Mouse (Mus musculus) hindbrain, embryonic 10.5 days (tissue): ENCODE data around the gene Arid3c. TPM values are rescaled to one million over a fixed set of nuclear protein-coding genes. Genes with fewer than 3 reads are reported as not detected.
"Not testable (repeated sequence)": the region's sequence is repeated elsewhere in the genome, so short reads cannot be mapped to it uniquely, and the experiment has no call there.

Experiments
- DNase-seq: peaks from one replicate; pipeline ENCODE4 v3.0.0-alpha.2; 2017; ENCODE audit warnings: low spot score
- H3K27ac ChIP-seq: fragments of 300-500 bp; sonication (generic); 2 replicates; pipeline ENCODE4 v1.5.1; 2016; ENCODE audit warnings: mild to moderate bottlenecking, moderate library complexity
- H3K27me3 ChIP-seq: fragments of 300-500 bp; sonication (generic); 2 replicates; pipeline ENCODE4 v1.6.1; 2016; ENCODE audit warnings: mild to moderate bottlenecking; ENCODE audit not compliant: poor library complexity, insufficient read depth, severe bottlenecking
- H3K36me3 ChIP-seq: fragments of 300-500 bp; sonication (generic); 2 replicates; pipeline ENCODE4 v1.6.1; 2016; ENCODE audit warnings: mild to moderate bottlenecking, moderate library complexity
- H3K4me1 ChIP-seq: fragments of 300-500 bp; sonication (generic); replicated peaks from 2 replicates; pipeline ENCODE4 v1.6.1; 2016; ENCODE audit warnings: mild to moderate bottlenecking
- H3K4me3 ChIP-seq: fragments of 300-500 bp; sonication (generic); 2 replicates; pipeline ENCODE4 v1.5.1; 2016; ENCODE audit warnings: mild to moderate bottlenecking, moderate library complexity
- H3K9me3 ChIP-seq: fragments of 300-500 bp; sonication (generic); 2 replicates; pipeline ENCODE4 v1.6.1; 2016; ENCODE audit warnings: mild to moderate bottlenecking, moderate library complexity
- whole genome bisulfite sequencing: fragments of 180-500 bp; shearing (Covaris S2); methylation state at CpG from one replicate; pipeline ENCODE4 v1.1.7; 2016; 5-methylcytosine and 5-hydroxymethylcytosine counted together
- polyA plus RNA-seq: library from polyadenylated mRNA; unstranded; fragments of >200 nt; fragmentation: Nextera tagmentation; extraction: Ambion mirVana; gene quantifications from 2 replicates; pipeline ENCODE4 v1.2.1, GENCODE M21; 2016

Arid3c gene
- 0.36 and 0.88 TPM in 2 replicates for polyA plus RNA-seq

DNA sequence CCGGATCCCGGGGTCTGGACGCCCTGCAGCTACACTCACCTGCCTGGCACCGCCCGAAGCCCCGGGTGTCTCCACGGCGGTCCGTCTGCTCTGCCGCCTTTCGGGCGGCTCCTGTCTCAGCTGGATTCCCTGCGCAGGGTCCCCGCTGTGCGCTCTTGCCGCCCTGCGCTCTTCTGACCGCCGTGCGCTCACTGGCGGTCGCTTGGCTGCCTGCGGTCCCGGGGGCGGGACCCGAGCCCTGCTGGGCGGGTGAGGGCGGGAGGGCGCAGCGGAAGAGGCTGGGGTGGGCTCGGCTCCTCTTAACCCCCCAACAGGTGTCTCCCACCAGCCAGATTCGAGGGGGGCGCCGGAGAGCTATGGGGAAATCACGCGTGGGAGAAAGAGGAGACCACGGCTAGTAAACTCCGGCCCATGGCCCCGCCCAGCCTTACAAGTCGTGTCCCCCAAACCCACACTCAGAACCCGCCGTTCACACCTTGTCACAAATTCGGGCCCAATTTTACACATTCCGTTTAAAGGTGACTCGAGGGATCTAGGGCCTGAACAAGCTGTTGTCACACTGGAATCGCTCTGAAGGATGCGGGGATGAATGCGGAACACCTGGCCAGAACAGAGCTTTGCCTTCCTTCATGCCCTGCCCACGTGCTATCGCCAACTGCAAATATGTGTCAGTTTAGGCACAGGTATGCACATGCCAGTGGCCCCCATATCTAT lies at the start of gene Arid3c:
Arid3c (minus strand) TSS at position 91 of the 714 bp plus-strand sequence.
- Histone ChIP-seq H3K9me3 (peaks cover 6% of the 10 kb centered on the region), H3K4me1 (peaks cover 27% of the 10 kb centered on the region), H3K27ac (no peak within 1 kb of the TSS), H3K36me3 (no peaks in the 10 kb centered on the region), H3K27me3 (peaks cover 85% of the 10 kb centered on the region), H3K4me3 (peak within 1 kb of the TSS; percentile 52)
- WGBS: 2% methylated on average over 50 of the region's 50 CpGs
- peak; percentile 32 for DNase-seq

DNA sequence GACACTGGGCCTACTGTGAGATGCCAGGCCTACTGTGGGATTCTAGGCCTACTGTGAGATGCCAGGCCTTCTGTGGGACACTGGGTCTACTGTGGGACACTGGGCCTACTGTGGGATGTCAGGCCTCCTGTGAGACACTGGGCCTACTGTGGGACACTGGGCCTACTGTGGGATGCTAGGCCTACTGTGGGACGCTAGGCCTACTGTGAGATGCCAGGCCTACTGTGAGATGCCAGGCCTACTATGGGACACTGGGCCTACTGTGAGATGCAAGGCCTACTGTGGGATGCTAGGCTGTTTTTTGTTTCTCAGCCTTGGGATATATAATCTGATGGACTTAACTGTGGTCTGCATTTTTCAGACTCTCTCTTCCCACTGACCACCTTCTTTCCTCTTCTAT lies 44.9 kb upstream of the Arid3c start:
- not testable (repeated sequence) for H3K36me3 ChIP-seq, H3K4me3 ChIP-seq, DNase-seq, H3K27me3 ChIP-seq, H3K9me3 ChIP-seq, H3K27ac ChIP-seq, H3K4me1 ChIP-seq
- WGBS: 83% methylated on average over 1 of the region's 1 CpGs

DNA sequence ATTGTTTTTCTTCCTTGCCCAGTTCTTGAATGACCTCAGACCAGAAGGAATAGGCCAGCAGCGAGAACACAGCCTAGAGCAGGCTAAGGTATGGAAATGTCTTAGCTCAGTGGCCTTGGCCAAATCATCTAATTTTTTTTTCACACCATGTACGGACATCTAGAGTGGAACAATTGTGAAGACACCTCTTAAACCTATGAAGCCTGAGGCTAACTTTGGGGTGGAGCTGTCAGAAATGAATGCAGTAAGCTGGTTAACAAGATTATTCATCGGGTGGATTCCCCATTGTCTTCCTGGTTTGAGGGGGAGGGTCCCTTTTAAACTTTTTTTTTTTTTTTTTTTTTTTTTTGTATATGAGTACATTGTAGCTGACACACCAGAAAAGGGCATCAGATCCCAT lies 43.6 kb upstream of the Arid3c start:
- H3K4me1 ChIP-seq, H3K27me3 ChIP-seq, H3K9me3 ChIP-seq, DNase-seq, H3K36me3 ChIP-seq: not testable (repeated sequence)
- 67% methylated on average over 3 of the region's 3 CpGs for WGBS
- Histone ChIP-seq H3K27ac (peak overlapping the region; percentile 62; the same call in 1 of the 2 replicates), H3K4me3 (peak overlapping the region; percentile 46)

DNA sequence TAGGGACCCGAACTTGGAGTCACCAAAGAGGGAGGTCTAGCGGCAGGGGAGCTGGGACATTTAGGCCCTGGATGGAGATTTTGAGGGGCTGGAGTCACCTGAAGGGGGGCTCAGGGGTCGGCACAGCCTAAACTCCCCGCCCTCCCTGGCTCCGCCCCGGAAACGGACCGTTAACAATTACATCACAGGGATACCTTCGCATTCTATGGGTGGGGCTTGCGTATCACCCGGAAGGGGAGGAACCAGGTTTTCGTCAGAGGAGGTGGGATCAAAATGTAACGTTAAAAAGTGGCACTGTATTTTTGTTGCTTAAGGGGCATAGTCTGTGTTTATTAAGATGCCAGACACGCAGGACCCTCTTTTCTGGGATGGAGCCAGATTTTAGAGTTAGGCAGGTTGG lies 43.1 kb upstream of the Arid3c start, which contains the start of gene Ccl27a:
Ccl27a (minus strand) TSS at position 246 of the 400 bp plus-strand sequence.
- H3K4me3 ChIP-seq: peak within 1 kb of the TSS; percentile 56
- H3K27ac ChIP-seq: peak within 1 kb of the TSS; percentile 79
- under 1% methylated on average over 12 of the region's 14 CpGs for WGBS
- H3K36me3 ChIP-seq, H3K27me3 ChIP-seq, H3K4me1 ChIP-seq, H3K9me3 ChIP-seq: not testable (repeated sequence)
- DNase-seq: peak; percentile 85

DNA sequence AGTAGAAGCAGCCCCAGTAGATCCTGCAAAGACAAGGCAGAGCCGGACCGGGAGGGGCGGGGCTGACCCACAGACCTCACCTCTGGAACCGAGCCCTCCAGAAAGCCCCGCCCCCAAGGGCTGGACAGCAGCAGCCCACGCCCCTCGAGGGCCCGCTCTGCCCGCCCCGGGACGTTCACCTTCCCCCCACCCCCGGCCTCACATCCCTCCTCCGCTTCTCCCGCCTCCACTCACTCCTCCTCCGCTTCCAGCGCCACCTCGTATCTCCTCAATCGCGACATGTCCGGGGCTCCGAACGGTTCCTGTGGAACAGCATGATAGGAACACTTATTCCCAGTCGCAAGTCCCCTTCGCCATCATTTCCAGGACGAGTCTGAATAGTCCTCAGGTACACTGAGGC lies 42.6 kb upstream of the Arid3c start:
- peak; percentile 67 for DNase-seq
- not testable (repeated sequence) for H3K36me3 ChIP-seq, H3K9me3 ChIP-seq, H3K4me1 ChIP-seq, H3K27me3 ChIP-seq
- Histone ChIP-seq H3K4me3 (peak overlapping the region; percentile 56), H3K27ac (peak overlapping the region; percentile 79)
- under 1% methylated on average over 25 of the region's 25 CpGs for WGBS

DNA sequence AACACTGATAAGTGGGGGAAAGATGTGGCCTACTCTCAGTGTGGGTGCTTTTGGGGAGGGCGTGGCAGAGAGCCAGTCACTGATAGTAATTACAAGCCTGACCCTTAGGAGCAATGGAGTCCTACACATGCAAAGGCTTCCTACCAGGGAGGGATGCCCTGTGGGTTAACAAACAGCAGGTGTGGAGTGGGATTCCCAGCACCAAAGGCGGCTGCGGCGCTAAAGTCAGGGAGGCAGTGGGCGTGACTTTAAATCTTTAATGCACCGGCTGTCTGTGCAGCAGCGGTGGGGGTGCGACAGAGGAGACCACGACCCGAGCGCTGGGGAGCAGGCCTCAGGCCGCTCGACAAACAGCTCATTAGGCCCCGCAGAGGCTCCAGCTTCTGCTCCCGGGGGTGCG lies 42.0 kb upstream of the Arid3c start:
- H3K27me3 ChIP-seq, H3K4me1 ChIP-seq, DNase-seq, H3K36me3 ChIP-seq, H3K9me3 ChIP-seq: not testable (repeated sequence)
- peak overlapping the region; percentile 43 for H3K4me3 ChIP-seq
- H3K27ac ChIP-seq: 0 out of 2 replicates have a peak overlapping the region, but pooled peaks have one; percentile 45
- WGBS: 5% methylated on average over 9 of the region's 16 CpGs

DNA sequence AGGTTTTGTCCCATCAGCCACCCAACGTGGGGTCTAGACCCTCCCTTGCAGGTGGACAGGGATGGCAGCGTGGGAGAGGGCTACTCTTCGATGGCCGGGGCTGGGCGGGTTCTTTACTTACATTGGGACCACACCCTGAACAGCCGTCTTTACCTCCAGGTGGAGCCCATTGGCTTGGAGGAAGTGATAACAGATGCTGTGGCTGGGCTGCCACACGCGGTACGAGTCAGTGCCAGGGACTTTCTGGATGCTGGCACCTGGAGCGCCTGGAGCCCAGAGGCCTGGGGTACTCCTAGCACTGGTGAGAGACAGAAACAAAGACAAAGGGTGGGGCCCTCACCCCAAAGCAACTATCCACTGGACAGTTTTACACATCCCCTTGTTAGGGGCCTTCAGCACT lies 36.4 kb upstream of the Arid3c start:
- H3K27ac ChIP-seq, H3K36me3 ChIP-seq, H3K4me1 ChIP-seq, H3K27me3 ChIP-seq, H3K4me3 ChIP-seq, H3K9me3 ChIP-seq, DNase-seq: not testable (repeated sequence)
- WGBS: 92% methylated on average over 10 of the region's 10 CpGs

DNA sequence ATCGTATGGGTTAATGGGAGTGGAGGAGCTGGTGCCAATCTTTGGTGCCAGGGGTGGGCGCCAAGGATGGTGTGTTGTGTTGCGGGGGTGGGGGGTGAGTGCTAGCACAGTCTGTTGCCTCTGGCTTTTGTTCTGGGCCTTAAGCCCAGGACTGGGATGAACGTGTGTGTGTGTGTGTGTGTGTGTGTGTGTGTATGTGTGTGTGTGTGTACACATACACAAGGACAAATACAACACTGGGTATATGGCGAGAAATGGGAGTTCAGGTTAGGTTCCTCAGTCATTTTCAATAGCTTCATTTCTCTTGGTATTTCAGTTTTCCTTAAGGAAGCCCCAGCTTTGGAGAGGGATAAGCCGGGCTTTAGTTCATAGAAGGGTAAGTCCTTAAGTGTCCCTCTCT lies 32.2 kb upstream of the Arid3c start:
- DNase-seq, H3K27me3 ChIP-seq, H3K4me3 ChIP-seq, H3K36me3 ChIP-seq, H3K9me3 ChIP-seq: not testable (repeated sequence)
- Histone ChIP-seq H3K4me1 (peaks cover 36% of the 10 kb centered on the region), H3K27ac (0 out of 2 replicates have a peak overlapping the region, but pooled peaks have one; percentile 89)
- 81% methylated on average over 5 of the region's 6 CpGs for WGBS

DNA sequence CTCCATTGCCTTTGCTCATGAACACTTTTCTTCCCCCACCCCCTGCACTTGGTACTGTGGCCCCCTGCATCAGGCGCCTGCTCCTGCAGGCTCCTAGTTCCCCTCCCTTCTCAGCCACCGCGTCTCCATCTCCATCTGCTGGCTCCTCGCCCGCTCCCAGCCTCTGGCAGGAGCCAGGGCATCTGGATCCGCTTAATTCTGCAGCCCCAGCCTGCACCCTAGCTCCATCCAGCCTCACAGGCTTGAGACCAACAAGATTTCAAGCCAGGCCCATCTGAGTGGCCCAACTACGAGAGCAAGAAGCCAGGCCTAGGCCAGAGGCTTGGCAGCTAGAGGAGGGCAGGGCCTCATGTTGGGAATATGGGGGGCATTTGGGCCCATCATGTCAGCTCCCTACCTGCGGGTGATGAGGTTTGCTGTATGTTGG lies 31.8 kb upstream of the Arid3c start:
- WGBS: 42% methylated on average over 8 of the region's 8 CpGs
- H3K4me3 ChIP-seq: peak overlapping the region; percentile 54
- not testable (repeated sequence) for H3K36me3 ChIP-seq, H3K9me3 ChIP-seq, H3K27me3 ChIP-seq
- peaks cover 36% of the 10 kb centered on the region for H3K4me1 ChIP-seq
- peak; percentile 41 for DNase-seq
- peak overlapping the region; percentile 89 for H3K27ac ChIP-seq

DNA sequence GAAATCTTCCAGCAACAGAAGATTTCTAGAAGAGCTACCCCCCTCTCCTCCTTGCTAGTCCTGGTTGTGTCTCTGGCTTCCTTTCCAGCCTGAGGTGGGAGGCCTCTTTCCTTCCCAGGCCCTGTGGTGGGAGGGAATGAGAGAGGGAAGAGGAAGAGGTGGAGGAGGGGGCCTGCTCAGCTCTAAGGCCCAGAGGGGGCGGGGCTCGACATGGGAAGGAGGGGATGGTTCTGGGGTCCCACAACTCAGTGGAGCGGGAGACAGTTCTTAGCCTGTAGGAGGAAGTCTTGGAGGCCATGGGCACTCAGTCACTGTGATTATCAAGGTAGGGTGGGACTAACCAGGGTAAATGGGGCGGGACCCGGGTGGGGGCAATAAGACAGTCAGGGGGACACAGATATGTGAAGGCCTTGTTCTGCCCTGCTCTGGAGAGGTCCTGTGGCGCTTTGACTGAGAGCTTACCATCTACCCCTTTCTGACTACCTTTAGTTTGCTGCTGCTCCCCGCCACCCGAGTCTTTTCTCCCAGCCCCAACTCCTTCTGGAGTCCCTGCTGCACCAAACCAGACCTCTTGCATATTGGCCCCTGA lies 31.3 kb upstream of the Arid3c start:
- H3K4me1 ChIP-seq: peaks cover 38% of the 10 kb centered on the region
- peak; percentile 50 for DNase-seq
- peak overlapping the region; percentile 54 for H3K4me3 ChIP-seq
- H3K36me3 ChIP-seq: peaks cover 6% of the 10 kb centered on the region; the same call in 1 of the 2 replicates
- H3K9me3 ChIP-seq: no peaks in the 10 kb centered on the region
- no peaks in the 10 kb centered on the region for H3K27me3 ChIP-seq
- peak overlapping the region; percentile 89 for H3K27ac ChIP-seq
- 36% methylated on average over 8 of the region's 8 CpGs for WGBS

DNA sequence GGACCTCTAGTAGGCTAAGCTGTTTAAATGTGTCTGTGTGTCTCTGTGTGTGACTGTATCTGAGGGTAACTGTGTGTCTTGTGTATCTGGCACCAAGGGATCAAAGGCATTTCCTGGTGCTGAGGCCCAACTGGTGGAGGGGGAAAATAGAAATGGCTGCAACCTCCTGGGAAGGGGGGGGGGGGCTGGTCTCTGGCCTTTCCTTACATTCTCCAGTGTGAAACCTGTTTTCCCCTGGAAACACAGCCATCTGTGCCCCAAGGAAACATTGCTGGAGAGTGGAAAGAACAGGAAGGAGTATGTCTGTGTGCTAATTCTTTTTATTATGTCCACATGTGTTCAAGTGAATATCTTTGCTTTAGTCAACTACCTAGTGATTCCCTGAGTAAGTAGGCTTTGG lies 30.7 kb upstream of the Arid3c start:
- H3K4me1 ChIP-seq: peaks cover 40% of the 10 kb centered on the region
- H3K27me3 ChIP-seq: no peaks in the 10 kb centered on the region
- peak overlapping the region; percentile 89 for H3K27ac ChIP-seq
- no peaks in the 10 kb centered on the region for H3K9me3 ChIP-seq
- H3K36me3 ChIP-seq: peaks cover 6% of the 10 kb centered on the region; the same call in 1 of the 2 replicates
- peak overlapping the region; percentile 54 for H3K4me3 ChIP-seq
- DNase-seq: no peak

DNA sequence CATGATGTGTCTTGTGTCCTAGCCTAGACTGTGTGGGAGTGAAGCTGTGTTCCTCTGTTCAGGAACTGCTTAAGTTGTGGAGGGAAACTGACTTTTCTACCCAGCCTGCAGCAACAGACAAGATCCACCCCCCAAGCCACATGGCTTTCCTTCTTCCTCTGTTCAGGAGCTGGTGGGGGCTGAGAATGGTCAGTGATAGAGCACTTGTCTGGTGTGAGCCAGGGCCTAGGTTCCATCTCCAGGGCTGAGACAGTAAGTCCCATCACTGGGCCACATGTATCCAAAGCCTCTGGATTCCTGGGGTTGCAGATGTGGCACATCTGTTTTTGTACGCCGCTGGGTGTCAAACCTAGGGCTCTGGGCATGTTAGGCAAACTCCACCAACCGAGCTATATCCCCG lies 30.0 kb upstream of the Arid3c start:
- WGBS: 74% methylated on average over 4 of the region's 4 CpGs
- no peak for DNase-seq
- peaks cover 48% of the 10 kb centered on the region for H3K4me1 ChIP-seq
- H3K9me3 ChIP-seq: no peaks in the 10 kb centered on the region
- peak overlapping the region; percentile 54 for H3K4me3 ChIP-seq
- peak overlapping the region; percentile 89 for H3K27ac ChIP-seq
- H3K27me3 ChIP-seq: no peaks in the 10 kb centered on the region
- H3K36me3 ChIP-seq: peaks cover 6% of the 10 kb centered on the region; the same call in 1 of the 2 replicates

DNA sequence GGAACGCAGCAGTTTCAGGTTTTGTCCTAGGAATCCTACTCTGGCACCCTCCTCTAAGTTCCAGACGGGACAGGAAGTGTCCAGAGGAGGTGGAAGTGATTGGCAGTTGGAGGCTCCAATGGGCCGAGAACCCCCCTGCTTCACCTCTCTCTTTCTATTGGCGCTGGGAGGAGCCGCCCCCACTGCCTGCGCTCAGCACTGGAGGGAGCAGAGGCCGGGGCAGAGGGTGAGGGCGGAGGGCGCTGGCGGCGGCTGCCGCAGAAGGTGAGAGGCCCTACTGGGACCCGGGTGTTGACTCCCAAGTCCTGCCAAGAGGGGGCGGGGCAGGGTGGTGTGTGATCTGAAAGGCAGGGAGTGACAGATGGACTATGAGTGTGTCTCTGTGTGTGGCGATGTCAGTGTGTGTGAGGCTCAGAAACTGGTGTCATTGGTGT lies 29.4 kb upstream of the Arid3c start:
- Histone ChIP-seq H3K27me3 (no peaks in the 10 kb centered on the region), H3K36me3 (peaks cover 6% of the 10 kb centered on the region; the same call in 1 of the 2 replicates), H3K4me1 (peaks cover 54% of the 10 kb centered on the region), H3K27ac (peak overlapping the region; percentile 89), H3K9me3 (no peaks in the 10 kb centered on the region), H3K4me3 (peak overlapping the region; percentile 54)
- WGBS: under 1% methylated on average over 15 of the region's 15 CpGs
- DNase-seq: peak; percentile 89
